Mouse (Mus musculus): ENCODE results near the gene Rtn2.

DNA sequence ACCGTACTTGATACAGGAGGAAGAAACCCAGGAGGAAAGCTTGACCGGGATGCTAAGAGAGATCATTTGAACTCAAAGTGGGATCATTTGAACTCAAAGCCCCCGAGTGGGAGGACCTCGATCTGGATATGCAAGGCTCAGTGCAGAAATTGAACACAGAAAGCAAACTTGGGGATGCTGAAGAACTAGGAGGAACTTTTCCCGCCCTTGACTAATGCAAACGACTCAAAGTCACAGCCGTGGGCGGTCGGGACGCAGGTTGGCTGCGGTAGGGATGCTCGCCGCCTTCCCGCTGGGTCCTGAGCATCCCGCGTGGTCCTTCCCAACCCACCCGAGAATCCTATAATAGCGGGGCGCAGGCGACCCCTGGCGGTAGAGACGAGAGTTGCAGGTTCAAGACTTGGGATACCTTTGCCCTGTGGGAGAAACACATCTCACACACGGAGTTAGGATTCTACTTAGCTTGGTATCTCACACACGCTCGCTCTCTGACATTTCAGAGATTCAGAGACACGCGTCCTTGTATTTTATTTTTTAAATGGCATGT lies 60.1 kb downstream of the Rtn2 start:
- TF ChIP-seq CTCF (IDR thresholded peaks at IDR 0.05; ENCODE audit: insufficient read depth, low read length) (peak; percentile 85), POLR2A (IDR thresholded peaks at IDR 0.05; ENCODE audit: borderline replicate concordance, extremely low read depth, low read depth, low read length) (no peak)

Measured in lung, adult 2 months (tissue).